Mouse (Mus musculus) thymus, adult 2 months (tissue): ENCODE results near the gene Rad51ap2. TPM values are rescaled to one million over a fixed set of nuclear protein-coding genes. Genes with fewer than 3 reads are reported as not detected.

Experiments used
- DNase-seq: peaks from one replicate; pipeline ENCODE4 v3.0.0; 2021
- H3K27ac ChIP-seq: fragments of 200-500 bp; 2 replicates; pipeline ENCODE4 v1.5.1; 2012; ENCODE audit warnings: low read length, control low read depth; ENCODE audit not compliant: control insufficient read depth, insufficient read depth
- H3K27me3 ChIP-seq: fragments of 200-500 bp; 2 replicates; pipeline ENCODE4 v1.6.1; 2012; ENCODE audit warnings: mild to moderate bottlenecking, low read length, moderate library complexity, mixed read lengths; ENCODE audit not compliant: control insufficient read depth, insufficient read depth
- H3K36me3 ChIP-seq: fragments of 200-500 bp; 2 replicates; pipeline ENCODE4 v1.6.1; 2012; ENCODE audit warnings: mild to moderate bottlenecking, low read length, moderate library complexity; ENCODE audit not compliant: control insufficient read depth, insufficient read depth
- H3K4me1 ChIP-seq: fragments of 200-500 bp; replicated peaks from 2 replicates; pipeline ENCODE4 v1.6.1; 2012; ENCODE audit warnings: low read length; ENCODE audit not compliant: control insufficient read depth, insufficient read depth
- H3K4me3 ChIP-seq: fragments of 200-500 bp; 2 replicates; pipeline ENCODE4 v1.5.1; 2012; ENCODE audit warnings: mild to moderate bottlenecking, low read length, control low read depth, moderate library complexity; ENCODE audit not compliant: control insufficient read depth, insufficient read depth
- CTCF ChIP-seq: fragments of 200-500 bp; IDR thresholded peaks from 2 replicates; pipeline ENCODE4 v1.5.1; 2012; ENCODE audit warnings: mild to moderate bottlenecking, control low read depth, low read length, moderate library complexity, borderline replicate concordance; ENCODE audit not compliant: control insufficient read depth, poor library complexity, insufficient read depth; ENCODE audit errors: extremely low read depth
- POLR2A ChIP-seq: fragments of 200-500 bp; IDR thresholded peaks from 2 replicates; pipeline ENCODE4 v1.6.1; 2012; ENCODE audit warnings: mild to moderate bottlenecking, low read length, control low read depth, moderate library complexity; ENCODE audit not compliant: control insufficient read depth, poor library complexity, insufficient read depth; ENCODE audit errors: extremely low read depth
- WGBS: fragments of 180-500 bp; shearing (Covaris S2); methylation state at CpG from one replicate; pipeline ENCODE4 v1.1.7; 2018; 5-methylcytosine and 5-hydroxymethylcytosine counted together
- polyA plus RNA-seq: library from polyadenylated mRNA; depleted of rRNA; stranded (reverse); fragments of >200 nt; gene quantifications from 2 replicates; pipeline ENCODE4 v1.2.3, GENCODE M21; 2012; rRNA removed

Rad51ap2 gene
- polyA plus RNA-seq, 1 experiment: not detected

DNA sequence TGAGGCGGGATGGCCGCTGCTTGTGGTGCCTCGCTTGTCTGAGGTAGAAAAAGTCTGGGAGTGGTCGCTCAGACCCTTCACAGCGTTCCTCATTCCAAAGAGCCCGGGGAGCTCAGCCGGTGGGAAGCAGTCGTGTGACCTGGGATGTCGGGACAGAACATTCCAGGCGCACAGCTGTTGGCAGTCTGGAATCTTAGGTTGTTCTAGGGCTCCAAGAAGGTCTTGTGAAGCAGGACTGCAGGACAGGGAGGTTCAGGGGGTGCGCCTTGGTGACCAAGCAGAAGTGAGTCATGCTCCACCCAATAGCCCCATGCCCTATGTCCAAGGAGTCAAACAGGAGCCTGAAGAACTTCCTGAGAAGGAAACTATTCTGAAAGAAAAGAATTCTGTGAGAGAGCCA lies 334 bp downstream of the Rad51ap2 start:
- H3K4me1 ChIP-seq: no peaks in the 10 kb centered on the region
- H3K36me3 ChIP-seq: no peaks in the 10 kb centered on the region
- no peak overlapping the region for H3K27ac ChIP-seq
- TF ChIP-seq POLR2A: no peak
- no peak for TF ChIP-seq CTCF
- DNase-seq: no peak
- H3K27me3 ChIP-seq: peaks cover 2% of the 10 kb centered on the region; the same call in 1 of the 2 replicates
- no peak overlapping the region for H3K4me3 ChIP-seq
- 12% methylated on average over 11 of the region's 11 CpGs for WGBS

DNA sequence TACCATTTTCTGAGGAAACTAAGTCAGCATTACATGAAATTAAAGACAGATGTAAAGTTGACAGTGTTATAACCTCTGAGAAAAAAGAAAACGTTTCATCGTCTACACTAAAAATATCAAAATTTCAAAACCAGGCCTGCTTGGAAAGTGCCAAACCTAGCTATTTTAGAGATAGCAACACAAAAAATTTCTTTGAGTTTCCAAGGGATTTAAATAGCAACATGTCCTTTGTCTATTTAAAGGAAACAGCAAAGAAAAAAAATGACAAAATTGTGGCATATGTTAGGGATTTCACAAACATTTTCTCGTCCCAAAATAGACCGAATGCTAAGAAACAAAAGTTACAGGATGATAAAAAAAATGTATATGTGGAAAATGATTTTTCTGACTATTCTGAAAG lies 753 bp downstream of the Rad51ap2 start:
- no peaks in the 10 kb centered on the region for H3K4me1 ChIP-seq
- TF ChIP-seq CTCF: no peak
- no peak for TF ChIP-seq POLR2A
- 86% methylated on average over 4 of the region's 4 CpGs for WGBS
- DNase-seq: no peak
- H3K27me3 ChIP-seq: peaks cover 2% of the 10 kb centered on the region; the same call in 1 of the 2 replicates
- no peak overlapping the region for H3K27ac ChIP-seq
- no peak overlapping the region for H3K4me3 ChIP-seq
- no peaks in the 10 kb centered on the region for H3K36me3 ChIP-seq

Other genes starting within 250 kb of the Rad51ap2 start
- 0.27 and 0.34 TPM in 2 replicates for gene Msgn1, start 247.1 kb upstream of the Rad51ap2 start, polyA plus RNA-seq
- gene Gen1, start 190.3 kb upstream of the Rad51ap2 start, polyA plus RNA-seq: 2.0 and 3.9 TPM in 2 replicates
- 11.3 and 14.3 TPM in 2 replicates for gene Smc6, start 190.2 kb upstream of the Rad51ap2 start, polyA plus RNA-seq
- gene Vsnl1, start 19.5 kb upstream of the Rad51ap2 start, polyA plus RNA-seq: 0.16 and 0.40 TPM in 2 replicates